Mouse (Mus musculus): Measurements from ENCODE around the gene Uba6. TPM values are rescaled to one million over a fixed set of nuclear protein-coding genes. Genes with fewer than 3 reads are reported as not detected.

Uba6 gene
- total RNA-seq, 1 experiment: 36.0 TPM

GRCm38 (mm10) chr5:86063501-86063900 is 109.1 kb downstream of the Uba6 start:
- H3K4me1 ChIP-seq (ENCODE audit: control insufficient read depth in 2 of 2, insufficient read depth in 2 of 2, low read length in 2 of 2, poor library complexity in 1 of 2): peaks cover 3 to 5% of the 10 kb centered on the region in 2 experiments; a peak in 3 of 4 replicates
- in situ Hi-C loops (cut with MboI; ENCODE audit: low sequenced_read_pairs in 2 of 2, unreplicated experiment in 2 of 2): no loop called here
- no peaks in the 10 kb centered on the region for H3K36me3 ChIP-seq (ENCODE audit: control insufficient read depth, insufficient read depth, low read length, poor library complexity, severe bottlenecking)
- TF ChIP-seq CHD2 (IDR thresholded peaks at IDR 0.05; ENCODE audit: low read depth, low read length) (no peak), HCFC1 (IDR thresholded peaks at IDR 0.05; ENCODE audit: borderline replicate concordance, insufficient read depth, low read length) (no peak), ZNF384 (IDR thresholded peaks at IDR 0.05; ENCODE audit: low read depth, low read length) (no peak), MAFK (IDR thresholded peaks at IDR 0.05; ENCODE audit: insufficient read depth, low read depth, low read length) (no peak), ZC3H11A (IDR thresholded peaks at IDR 0.05; ENCODE audit: borderline replicate concordance, low read depth, low read length) (no peak)
- no peak overlapping the region for H3K27ac ChIP-seq (ENCODE audit: insufficient read depth, low read depth, low read length, poor library complexity, severe bottlenecking)
- H3K9me3 ChIP-seq (ENCODE audit: control insufficient read depth, insufficient read depth, low read depth, low read length): no peaks in the 10 kb centered on the region
- DNase-seq (ENCODE audit: low read depth, low spot score): no peak
- H3K9ac ChIP-seq (ENCODE audit: insufficient read depth, low read depth, low read length, poor library complexity, severe bottlenecking): no peak overlapping the region
- H3K4me3 ChIP-seq (ENCODE audit: insufficient read depth in 1 of 2, low read depth in 1 of 2, low read length in 2 of 2, poor library complexity in 1 of 2, severe bottlenecking in 1 of 2): no peak overlapping the region

Other genes with a start within 250 kb of the Uba6 start
- gene Cenpc1, start 107.2 kb downstream of the Uba6 start, total RNA-seq (2012; rRNA removed): 21.7 and 21.8 TPM in 2 replicates
- 0.09 and 0.11 TPM in 2 replicates for gene Stap1, start 101.1 kb downstream of the Uba6 start, total RNA-seq (2012; rRNA removed)
- gene Gnrhr, start 25.1 kb upstream of the Uba6 start, total RNA-seq (2012; rRNA removed): not detected in 2 replicates
- not detected in 2 replicates for gene Tmprss11c, start 116.5 kb upstream of the Uba6 start, total RNA-seq (2012; rRNA removed)
- 2.1 and 2.5 TPM in 2 replicates for gene Tmprss11d, start 200.6 kb upstream of the Uba6 start, total RNA-seq (2012; rRNA removed)